Mouse (Mus musculus): ENCODE measurements around the gene Serpinf1.
A peak's percentile ranks its signal among the peaks of the same experiment; 100 is the strongest.
"Not testable (repeated sequence)": the region's sequence is repeated elsewhere in the genome, so short reads cannot be mapped to it uniquely, and the experiment has no call there.

Gene Serpinf1

GRCm38 (mm10) chr11:75422013-75422792, at the start of gene Serpinf1:
Gene Serpinf1 (minus strand): TSS chr11:75422701.
- no peak for DNase-seq (ENCODE audit: low spot score)

GRCm38 (mm10) chr11:75470675-75471074, 48.2 kb upstream of the Serpinf1 start:
- DNase-seq (ENCODE audit: low spot score) = no peak

DNA sequence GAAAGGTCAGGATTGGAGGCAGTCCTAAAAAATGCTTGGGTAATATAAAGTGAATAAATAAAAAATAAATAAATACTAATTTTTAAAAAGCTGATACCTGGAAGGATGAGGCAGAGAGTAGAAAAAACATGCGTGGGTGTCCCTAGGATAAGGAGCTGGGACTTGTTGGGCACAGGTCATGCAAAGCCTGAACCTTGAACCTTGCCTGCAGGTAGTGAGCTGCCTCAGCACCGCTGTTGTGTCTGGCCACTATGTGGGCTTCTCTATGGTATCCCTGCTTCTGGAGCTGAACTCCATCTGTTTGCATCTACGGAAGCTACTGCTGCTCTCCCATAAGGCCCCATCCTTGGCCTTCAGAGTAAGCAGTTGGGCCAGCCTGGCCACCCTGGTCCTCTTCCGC, 46.8 kb upstream of the Serpinf1 start:
- no peak for DNase-seq (ENCODE audit: low spot score)

- no peak for DNase-seq (ENCODE audit: low spot score)
Observed at GRCm38 (mm10) chr11:75468410-75468809, 45.9 kb upstream of the Serpinf1 start.

- DNase-seq (ENCODE audit: low spot score) = no peak
Observed at GRCm38 (mm10) chr11:75467512-75468215, 45.2 kb upstream of the Serpinf1 start.

DNA sequence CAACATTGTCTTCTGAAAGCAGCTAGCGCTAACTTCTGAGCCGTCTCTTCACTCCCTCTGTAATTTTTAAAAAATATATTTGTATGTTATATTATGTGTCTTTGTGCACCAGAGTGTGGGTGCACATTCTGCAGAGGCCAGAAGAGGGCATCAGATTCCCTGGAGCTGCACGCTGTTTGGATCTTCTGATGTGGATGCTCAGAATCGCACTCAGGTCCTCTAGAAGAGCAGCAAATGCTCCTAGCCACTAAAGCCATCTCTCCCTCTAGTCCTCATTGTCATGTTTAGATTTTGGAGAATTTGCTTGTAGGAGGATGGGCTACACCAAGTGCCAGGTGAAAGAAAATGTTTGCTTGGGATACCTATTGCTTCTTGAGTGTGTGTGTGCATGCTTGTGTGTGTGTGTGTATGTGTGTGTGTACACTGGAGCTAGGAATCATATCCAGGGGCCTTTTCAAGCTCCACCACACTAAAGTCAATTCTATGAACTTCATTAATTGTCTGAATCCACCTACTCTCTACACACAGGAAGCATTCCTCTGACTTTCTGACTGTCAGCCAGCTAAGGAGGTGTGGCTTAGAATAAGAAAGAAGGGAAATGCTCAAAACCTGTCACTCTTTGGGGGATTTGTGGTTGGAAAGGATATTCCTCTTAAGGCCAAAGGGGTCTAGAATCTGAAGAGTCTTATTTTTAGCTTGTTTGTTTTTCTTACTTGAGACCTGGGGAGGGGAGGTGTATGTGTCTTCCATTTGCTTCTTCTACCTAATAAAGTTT, 44.4 kb upstream of the Serpinf1 start:
- no peak for DNase-seq (ENCODE audit: low spot score)

DNA sequence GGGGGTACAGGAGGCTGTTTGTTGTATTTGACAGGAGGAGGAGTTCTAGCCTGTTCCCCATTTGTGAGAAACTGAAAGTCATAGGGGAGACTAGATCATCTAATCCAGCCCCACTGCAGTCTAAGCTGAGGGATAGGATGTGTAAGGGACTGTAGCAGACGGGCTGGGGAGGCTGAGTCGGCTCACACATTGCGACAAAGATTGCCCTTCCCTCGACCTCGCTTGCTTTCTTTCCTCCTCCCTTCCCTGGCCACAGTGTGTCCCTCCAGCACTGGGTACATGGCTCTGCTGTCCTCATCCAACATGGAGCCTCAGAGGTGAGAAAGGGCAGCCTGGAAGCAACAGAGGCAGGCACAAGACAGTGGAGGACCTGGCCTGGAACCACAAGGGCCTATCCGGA, 42.5 kb upstream of the Serpinf1 start:
- no peak for DNase-seq (ENCODE audit: low spot score)

DNA sequence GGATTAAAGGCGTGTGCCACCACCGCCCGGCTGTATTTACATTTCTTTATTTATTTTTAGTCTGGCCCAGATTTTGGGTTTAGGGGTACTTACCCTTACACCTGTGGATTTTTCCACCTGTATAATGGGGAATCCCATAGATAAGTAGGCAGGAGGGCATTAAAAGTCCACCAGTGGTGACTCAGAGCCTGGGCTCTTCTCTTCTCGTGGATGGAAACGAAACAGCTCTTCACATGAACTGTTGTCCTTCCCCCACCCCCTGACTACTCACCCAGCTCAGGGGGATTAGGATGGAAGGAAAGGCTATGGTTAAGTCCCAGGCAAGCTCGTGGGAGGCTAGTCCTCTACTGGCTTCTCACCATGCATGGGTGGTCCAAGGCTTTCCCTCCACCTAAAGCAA, 41.9 kb upstream of the Serpinf1 start:
- DNase-seq (ENCODE audit: low spot score) = no peak

GRCm38 (mm10) chr11:75463624-75464023, 41.1 kb upstream of the Serpinf1 start:
- DNase-seq (ENCODE audit: low spot score) = no peak

- peak; percentile 67 for DNase-seq (ENCODE audit: low spot score)
Observed at GRCm38 (mm10) chr11:75462865-75463336, 40.4 kb upstream of the Serpinf1 start.

DNA sequence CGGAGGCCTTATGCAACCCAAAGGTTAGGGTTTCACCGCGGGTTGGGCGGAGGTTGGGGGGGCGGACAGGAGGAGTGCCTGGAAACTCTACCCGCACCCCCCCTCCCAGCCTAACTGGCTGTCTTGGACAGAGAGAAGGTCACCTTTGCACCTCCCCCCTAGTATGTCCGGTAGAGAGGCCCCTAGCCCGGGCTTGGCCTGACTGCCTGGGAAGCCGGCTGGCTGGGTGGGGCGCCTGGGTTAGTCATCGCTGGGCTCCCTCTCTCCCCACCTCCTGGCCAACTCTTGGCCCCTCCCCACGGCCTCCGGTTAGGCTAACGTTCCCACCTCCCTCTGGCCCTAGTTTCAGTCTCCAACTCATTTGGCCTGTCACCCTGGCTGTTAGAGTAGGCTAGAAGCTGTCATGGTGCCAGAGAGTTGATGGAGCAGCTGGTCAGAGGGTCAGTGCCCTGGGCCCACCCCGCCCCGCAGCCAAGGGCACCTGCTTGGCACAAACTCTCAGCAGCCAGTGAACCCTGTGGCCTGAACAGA, 39.8 kb upstream of the Serpinf1 start:
- peak; percentile 59 for DNase-seq (ENCODE audit: low spot score)

DNA sequence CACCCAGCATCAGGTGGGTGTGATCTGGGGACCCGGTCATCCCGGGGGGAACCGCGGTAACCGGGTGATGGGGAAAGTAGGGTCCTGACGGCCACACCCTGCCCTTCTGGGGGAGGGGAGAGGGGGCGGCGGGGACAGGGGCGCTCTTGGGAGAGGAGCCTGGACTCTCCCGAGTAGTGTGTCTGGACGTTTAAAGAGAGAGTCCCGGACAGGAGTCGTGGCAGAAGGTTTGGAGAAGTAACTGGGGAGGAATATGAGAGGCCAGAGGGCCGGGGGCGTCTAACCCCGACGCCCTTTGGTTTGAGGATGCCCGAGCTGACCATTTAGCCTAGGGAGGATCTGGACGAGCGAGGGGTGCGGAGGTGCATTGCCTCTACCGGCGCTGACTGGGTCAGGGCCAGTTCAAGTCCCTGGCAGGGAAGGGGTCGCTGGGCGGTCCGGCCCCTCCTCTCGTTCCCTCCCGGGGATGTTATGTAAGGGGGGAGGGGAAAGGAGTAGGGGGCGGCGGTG, 39.3 kb upstream of the Serpinf1 start:
- peak; percentile 23 for DNase-seq (ENCODE audit: low spot score)

GRCm38 (mm10) chr11:75460844-75461742, 38.6 kb upstream of the Serpinf1 start, which contains the start of gene Tlcd2:
Gene Tlcd2 (plus strand): TSS chr11:75461715.
- DNase-seq (ENCODE audit: low spot score) = peak; percentile 98

DNA sequence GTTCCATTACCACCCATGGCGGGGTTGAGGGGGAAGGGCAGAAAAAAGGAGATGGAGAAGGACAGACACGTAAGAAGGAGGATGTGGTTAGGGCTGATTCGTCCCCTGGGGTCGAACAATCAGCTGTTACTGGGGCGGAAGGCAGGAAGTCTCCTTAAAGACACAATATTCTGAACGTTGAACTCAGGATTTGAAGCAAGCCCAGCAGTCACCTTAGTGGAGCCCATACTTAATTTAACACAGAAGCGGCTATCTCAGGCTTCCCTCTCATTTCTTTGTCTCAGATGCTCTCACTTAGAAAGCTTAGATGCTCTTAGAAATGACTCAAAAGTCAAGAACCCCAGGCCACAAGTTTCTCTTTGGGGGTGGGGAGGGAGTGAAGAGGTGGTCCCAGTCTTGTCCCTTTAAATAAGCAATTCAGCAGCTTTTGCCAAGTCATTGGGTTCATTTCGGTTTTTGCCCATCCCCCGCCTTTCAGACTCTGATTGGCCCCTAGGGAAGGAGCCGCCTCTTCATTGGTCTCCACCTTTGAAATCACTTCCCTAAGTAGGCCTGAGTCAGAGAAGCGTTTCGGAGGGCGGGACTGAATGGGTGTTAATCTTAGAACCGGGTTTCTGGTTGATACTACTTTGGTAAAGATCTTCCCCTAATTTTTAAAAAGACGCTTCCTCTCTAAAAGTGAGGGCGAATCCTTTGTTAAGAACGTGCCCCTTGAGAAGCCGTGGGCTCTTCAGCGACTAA, 37.8 kb upstream of the Serpinf1 start:
- DNase-seq (ENCODE audit: low spot score) = peak; percentile 83

DNA sequence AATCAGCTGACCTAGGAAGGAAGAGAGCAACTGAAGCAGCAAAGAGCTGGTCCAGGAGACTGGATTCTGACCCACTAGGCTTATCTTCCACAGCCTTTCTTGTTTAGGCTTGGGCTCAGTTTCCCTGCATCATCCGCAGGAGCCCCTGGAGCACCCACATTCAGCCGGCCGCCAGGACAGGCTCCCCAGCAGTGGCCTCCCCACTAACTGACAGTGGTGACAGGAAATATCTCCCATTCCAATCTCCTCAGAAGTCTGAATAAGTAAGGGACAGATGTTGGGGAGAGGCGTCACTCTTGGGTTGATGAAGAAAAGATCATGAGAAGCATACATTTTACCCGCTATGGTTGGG, 37.2 kb upstream of the Serpinf1 start:
- no peak for DNase-seq (ENCODE audit: low spot score)

- DNase-seq (ENCODE audit: low spot score) = no peak
Observed at GRCm38 (mm10) chr11:75459141-75459711, 36.7 kb upstream of the Serpinf1 start.

- no peak for DNase-seq (ENCODE audit: low spot score)
Observed at GRCm38 (mm10) chr11:75458628-75459041, 36.1 kb upstream of the Serpinf1 start.

DNA sequence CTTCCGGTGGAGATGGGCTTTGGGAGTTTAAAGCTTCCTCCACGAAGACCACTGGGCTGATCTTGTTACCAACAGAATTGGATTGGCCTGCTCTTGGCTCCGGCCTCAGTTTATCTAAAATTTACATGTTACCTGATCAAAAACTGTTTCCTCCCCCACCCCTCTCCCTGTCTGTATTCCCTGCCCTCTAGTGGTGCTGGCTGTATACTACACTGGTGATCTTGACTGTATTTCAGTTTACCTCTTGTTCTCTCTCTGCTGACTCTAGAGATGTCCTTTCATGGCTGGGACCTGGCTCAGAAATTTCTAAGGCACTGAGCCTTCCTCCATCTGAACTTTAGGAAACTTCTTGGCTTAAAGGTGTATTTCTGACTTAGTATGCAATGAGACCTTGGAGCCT, 35.7 kb upstream of the Serpinf1 start:
- DNase-seq (ENCODE audit: low spot score) = peak; percentile 34

- no peak for DNase-seq (ENCODE audit: low spot score)
Observed at GRCm38 (mm10) chr11:75456440-75456871, 34.0 kb upstream of the Serpinf1 start.

DNA sequence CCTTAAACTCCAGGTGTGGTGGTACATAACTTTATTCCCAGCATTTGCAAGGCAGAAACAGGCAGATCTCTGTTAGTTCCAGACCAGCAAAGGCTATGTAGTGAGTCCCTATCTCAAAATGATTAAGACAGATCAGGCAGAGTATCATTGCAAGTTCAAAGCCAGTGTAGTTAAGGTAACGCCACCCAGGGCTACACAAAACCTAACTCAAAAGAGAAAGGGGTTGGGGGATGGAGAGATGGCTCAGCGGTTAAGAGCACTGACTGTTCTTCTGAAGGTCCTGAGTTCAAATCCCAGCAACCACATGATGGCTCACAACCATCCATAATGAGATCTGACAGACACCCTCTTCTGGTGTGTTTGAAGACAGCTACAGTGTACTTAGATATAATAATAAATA, 33.5 kb upstream of the Serpinf1 start:
- not testable (repeated sequence) for DNase-seq (ENCODE audit: low spot score)

Data from spleen, adult 12 weeks (tissue).